Mouse (Mus musculus) CH12.LX (cell line): ENCODE results near the gene Birc7.

Experiments used
- CTCF ChIP-seq, 2 experiments: IDR thresholded peaks in 1 of 2; conservative IDR thresholded peaks in 1 of 2; 2 replicates each; pipeline ENCODE4 v1.5.1; 2011 to 2012; ENCODE audit warnings: low read depth in 2 of 2, low read length in 2 of 2, improper control_type of control experiment in 1 of 2, inconsistent platforms in 1 of 2, mild to moderate bottlenecking in 1 of 2, moderate library complexity in 1 of 2
- EP300 ChIP-seq: IDR thresholded peaks from 2 replicates; pipeline ENCODE4 v1.6.1; 2011; ENCODE audit warnings: low read length, improper control_type of control experiment
- GABPA ChIP-seq: IDR thresholded peaks from 2 replicates; pipeline ENCODE4 v1.6.1; 2012; ENCODE audit warnings: low read depth, low read length, improper control_type of control experiment, inconsistent platforms; ENCODE audit not compliant: insufficient replicate concordance
- MAX ChIP-seq: IDR thresholded peaks from 2 replicates; pipeline ENCODE4 v1.6.1; 2011; ENCODE audit warnings: low read length, improper control_type of control experiment
- POLR2A ChIP-seq: IDR thresholded peaks from 2 replicates; pipeline ENCODE4 v1.6.1; 2011; ENCODE audit warnings: low read depth, mild to moderate bottlenecking, improper control_type of control experiment, low read length
- SMC3 ChIP-seq: IDR thresholded peaks from 2 replicates; pipeline ENCODE4 v1.6.1; 2011; ENCODE audit warnings: low read depth, low read length, improper control_type of control experiment
- USF2 ChIP-seq: conservative IDR thresholded peaks from 2 replicates; pipeline ENCODE4 v1.6.1; 2011; ENCODE audit warnings: low read depth, low read length, improper control_type of control experiment
- ZNF384 ChIP-seq: IDR thresholded peaks from 2 replicates; pipeline ENCODE4 v1.6.1; 2012; ENCODE audit warnings: low read depth, low read length, improper control_type of control experiment, inconsistent platforms

GRCm38 (mm10) chr2:180889271-180889920 lies 39.4 kb upstream of the Birc7 start:
- TF ChIP-seq POLR2A (no peak), CTCF (conservative IDR thresholded peaks at IDR 0.05 in 1 of 2, IDR thresholded peaks at IDR 0.05 in 1 of 2; ENCODE audit: low read depth in 2 of 2, low read length in 2 of 2) (no peak), SMC3 (no peak), GABPA (no peak), USF2 (no peak), MAX (no peak), EP300 (no peak), ZNF384 (no peak)
